Mouse (Mus musculus): ENCODE results near the gene Keap1.

- no peak for TF ChIP-seq CTCF (IDR thresholded peaks at IDR 0.05; ENCODE audit: control insufficient read depth, insufficient read depth, insufficient read length)
- no peak for TF ChIP-seq CEBPB (IDR thresholded peaks at IDR 0.05; ENCODE audit: low read depth)
- TF ChIP-seq MYOD1 (IDR thresholded peaks at IDR 0.05; ENCODE audit: control insufficient read depth, insufficient read length, low read depth): no peak
- TF ChIP-seq MYOG (IDR thresholded peaks at IDR 0.05; ENCODE audit: control insufficient read depth, extremely low read depth, insufficient read length): no peak
- no peak for TF ChIP-seq FOSL1 (IDR thresholded peaks at IDR 0.05; ENCODE audit: insufficient read depth, low read length, poor library complexity, severe bottlenecking)
- no peak for TF ChIP-seq USF1 (IDR thresholded peaks at IDR 0.05; ENCODE audit: low read depth)
Measured at GRCm38 (mm10) chr9:21261831-21262230, 22.7 kb upstream of the Keap1 start.

All from C2C12 (cell line).